Mouse (Mus musculus) ES-E14 (cell line): ENCODE data around the gene Nxt2.

ENCODE experiments used
- CHD2 ChIP-seq: IDR thresholded peaks from 2 replicates; pipeline ENCODE4 v1.6.1; 2014; ENCODE audit warnings: mild to moderate bottlenecking, low read depth, low read length, inconsistent platforms
- HCFC1 ChIP-seq: IDR thresholded peaks from 2 replicates; pipeline ENCODE4 v1.6.1; 2012; ENCODE audit warnings: low read length, inconsistent platforms, borderline replicate concordance; ENCODE audit not compliant: insufficient read depth
- ZC3H11A ChIP-seq: IDR thresholded peaks from 2 replicates; pipeline ENCODE4 v1.6.1; 2012; ENCODE audit warnings: low read depth, mild to moderate bottlenecking, inconsistent platforms, low read length, borderline replicate concordance
- ZNF384 ChIP-seq: IDR thresholded peaks from 2 replicates; pipeline ENCODE4 v1.6.1; 2012; ENCODE audit warnings: low read depth, low read length, inconsistent platforms

DNA sequence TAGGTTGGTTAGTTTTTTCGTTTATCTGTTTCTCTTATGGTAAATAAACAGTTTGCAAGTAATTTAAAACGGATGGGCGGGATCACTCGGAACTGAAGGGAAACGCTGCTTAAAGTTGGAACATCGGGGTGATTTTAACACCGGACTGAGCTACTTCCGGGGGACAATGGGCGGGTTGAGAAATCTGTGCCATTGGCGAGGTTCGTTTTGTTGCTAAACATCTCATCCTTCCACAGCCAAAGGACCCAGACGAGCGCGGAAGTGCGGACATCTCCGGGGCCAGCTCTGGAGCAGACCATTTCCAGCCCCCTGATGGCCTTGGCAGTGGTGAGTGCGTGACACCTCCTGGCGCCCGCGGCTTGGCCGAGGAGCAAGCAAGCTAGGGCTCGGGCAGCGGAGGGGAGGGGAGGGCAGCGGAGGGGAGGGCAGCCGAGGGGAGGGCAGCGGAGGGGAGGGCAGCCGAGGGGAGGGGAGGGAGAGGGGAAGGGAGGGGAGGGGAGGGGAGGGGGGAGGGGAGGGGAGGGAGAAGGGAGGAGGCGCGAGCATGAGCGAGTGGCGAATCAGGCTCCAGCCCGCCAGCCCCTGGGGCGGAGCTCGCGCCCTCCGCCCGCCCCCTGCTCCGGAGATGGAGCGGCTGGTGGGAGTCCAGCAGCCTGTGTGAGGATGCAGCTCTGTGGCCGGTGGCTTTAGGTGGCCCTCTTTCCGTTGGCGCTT lies 1.6 kb downstream of the Nxt2 start:
- TF ChIP-seq ZC3H11A (no peak), CHD2 (no peak), ZNF384 (no peak), HCFC1 (no peak)
